Mouse (Mus musculus): ENCODE data around the gene Prex1.
A peak's percentile ranks its signal among the peaks of the same experiment; 100 is the strongest.

The Prex1 gene

GRCm38 (mm10) chr2:166636867-166637672, 76.6 kb downstream of the Prex1 start:
- DNase-seq (ENCODE audit: low spot score in 2 of 2): no peak

- no peak for DNase-seq (ENCODE audit: low spot score in 2 of 2)
Measured at GRCm38 (mm10) chr2:166635521-166635920, 78.1 kb downstream of the Prex1 start.

GRCm38 (mm10) chr2:166632571-166633361, 80.9 kb downstream of the Prex1 start:
- no peak for DNase-seq (ENCODE audit: low spot score in 2 of 2)

GRCm38 (mm10) chr2:166631621-166632171, 81.9 kb downstream of the Prex1 start:
- DNase-seq (ENCODE audit: low spot score in 2 of 2): no peak

- DNase-seq (ENCODE audit: low spot score in 2 of 2): no peak
Measured at GRCm38 (mm10) chr2:166631189-166631588, 82.4 kb downstream of the Prex1 start.

GRCm38 (mm10) chr2:166629941-166630674, 83.5 kb downstream of the Prex1 start:
- peak in 1 of 2 experiments; percentile 46 for DNase-seq (ENCODE audit: low spot score in 2 of 2)

- no peak for DNase-seq (ENCODE audit: low spot score in 2 of 2)
Measured at GRCm38 (mm10) chr2:166627578-166627977, 86.1 kb downstream of the Prex1 start.

- no peak for DNase-seq (ENCODE audit: low spot score in 2 of 2)
Measured at GRCm38 (mm10) chr2:166625219-166625618, 88.4 kb downstream of the Prex1 start.

- DNase-seq (ENCODE audit: low spot score in 2 of 2): no peak
Measured at GRCm38 (mm10) chr2:166623081-166623567, 90.5 kb downstream of the Prex1 start.

- no peak for DNase-seq (ENCODE audit: low spot score in 2 of 2)
Measured at GRCm38 (mm10) chr2:166622590-166622989, 91.0 kb downstream of the Prex1 start.

- no peak for DNase-seq (ENCODE audit: low spot score in 2 of 2)
Measured at GRCm38 (mm10) chr2:166622079-166622478, 91.6 kb downstream of the Prex1 start.

GRCm38 (mm10) chr2:166620529-166621466, 92.8 kb downstream of the Prex1 start:
- peak in 1 of 2 experiments; percentile 48 for DNase-seq (ENCODE audit: low spot score in 2 of 2)

- no peak for DNase-seq (ENCODE audit: low spot score in 2 of 2)
Measured at GRCm38 (mm10) chr2:166619906-166620490, 93.6 kb downstream of the Prex1 start.

- no peak for DNase-seq (ENCODE audit: low spot score in 2 of 2)
Measured at GRCm38 (mm10) chr2:166619270-166619669, 94.4 kb downstream of the Prex1 start.

- DNase-seq (ENCODE audit: low spot score in 2 of 2): peak in 1 of 2 experiments; percentile 39
Measured at GRCm38 (mm10) chr2:166617706-166618105, 95.9 kb downstream of the Prex1 start.

GRCm38 (mm10) chr2:166615338-166616075, 98.1 kb downstream of the Prex1 start:
- no peak for DNase-seq (ENCODE audit: low spot score in 2 of 2)

- no peak for DNase-seq (ENCODE audit: low spot score in 2 of 2)
Measured at GRCm38 (mm10) chr2:166610271-166610670, 103.4 kb downstream of the Prex1 start.

GRCm38 (mm10) chr2:166608509-166608908, 105.1 kb downstream of the Prex1 start:
- no peak for DNase-seq (ENCODE audit: low spot score in 2 of 2)

- DNase-seq (ENCODE audit: low spot score in 2 of 2): no peak
Measured at GRCm38 (mm10) chr2:166606481-166607245, 107.0 kb downstream of the Prex1 start.
